In the genomic region with DNA sequence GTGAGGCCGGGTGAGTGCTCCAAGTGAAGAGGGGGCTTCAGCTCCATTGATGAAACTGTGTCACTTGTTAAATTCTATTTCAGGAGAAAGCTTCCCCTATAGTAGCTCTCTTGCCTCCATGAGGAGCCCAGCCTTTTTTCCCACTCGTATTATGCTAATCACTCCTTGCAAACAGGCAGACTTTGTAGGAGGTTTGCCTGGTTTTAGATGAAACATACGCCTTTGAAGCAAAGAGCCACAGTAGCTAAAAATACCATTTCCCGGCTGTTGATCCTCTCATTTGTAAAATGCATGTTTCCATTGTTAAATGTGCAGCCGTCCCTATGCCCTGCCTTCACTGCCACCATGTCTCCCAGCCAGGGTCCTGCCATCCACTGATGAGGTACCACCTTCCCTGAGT, we compare ENCODE assay signal across 21 mouse cellular contexts.
"Had no signal": no experiment of that assay in that cellular context is flagged by ENCODE, and none has a peak within 500 bp of the region (broad histone marks: within the 10 kb centered on the region; RNA-seq: fewer than 3 reads in every experiment).

No protein-coding gene starts in this region.

- ATAC-seq: intestine, embryonic 15.5 days; liver, embryonic 12.5 days had no signal

- H3K36me3 ChIP-seq: intestine, embryonic 15.5 days; lung, embryonic 15.5 days had no signal

- H3K4me3 ChIP-seq: intestine, embryonic 15.5 days; kidney, embryonic 15.5 days; limb, embryonic 10.5 days; limb, embryonic 13.5 days; liver, embryonic 12.5 days; liver, embryonic 15.5 days; lung, embryonic 15.5 days; megakaryocyte, embryonic 14.5 days had no signal

- H3K27ac ChIP-seq: intestine, embryonic 15.5 days; kidney, embryonic 15.5 days; limb, embryonic 10.5 days; limb, embryonic 13.5 days; liver, embryonic 12.5 days; liver, embryonic 15.5 days; lung, embryonic 15.5 days had no signal

- H3K4me1 ChIP-seq: liver, embryonic 12.5 days; liver, embryonic 15.5 days had no signal

- H3K9me3 ChIP-seq: intestine, embryonic 15.5 days; kidney, embryonic 15.5 days; limb, embryonic 10.5 days; limb, embryonic 13.5 days; liver, embryonic 12.5 days; liver, embryonic 15.5 days; lung, embryonic 15.5 days; megakaryocyte, embryonic 14.5 days had no signal

- H3K9ac ChIP-seq: intestine, embryonic 15.5 days; kidney, embryonic 15.5 days; limb, embryonic 13.5 days; liver, embryonic 12.5 days; liver, embryonic 15.5 days; lung, embryonic 15.5 days had no signal

- H3K27me3 ChIP-seq: intestine, embryonic 15.5 days; kidney, embryonic 15.5 days; limb, embryonic 13.5 days; liver, embryonic 12.5 days; liver, embryonic 15.5 days; lung, embryonic 15.5 days; megakaryocyte, embryonic 14.5 days had no signal

- DNase-seq: kidney, adult 11 months; kidney, adult 8-10 months; kidney, postnatal 10 days; kidney, postnatal 36 days; liver; lung, adult 18-20 months; lung, postnatal 10 days; lung, postnatal 36 days; midbrain, embryonic 14.5 days; thymus, adult 2 months; thymus, postnatal 14 days; thymus, postnatal 4 days had no signal

- H3K4me2 ChIP-seq: intestine, embryonic 15.5 days; kidney, embryonic 15.5 days; limb, embryonic 13.5 days; liver, embryonic 12.5 days; liver, embryonic 15.5 days; lung, embryonic 15.5 days; midbrain, embryonic 11.5 days had no signal
